Comparison of ENCODE assay signal across 8 mouse cellular contexts in the genomic region with DNA sequence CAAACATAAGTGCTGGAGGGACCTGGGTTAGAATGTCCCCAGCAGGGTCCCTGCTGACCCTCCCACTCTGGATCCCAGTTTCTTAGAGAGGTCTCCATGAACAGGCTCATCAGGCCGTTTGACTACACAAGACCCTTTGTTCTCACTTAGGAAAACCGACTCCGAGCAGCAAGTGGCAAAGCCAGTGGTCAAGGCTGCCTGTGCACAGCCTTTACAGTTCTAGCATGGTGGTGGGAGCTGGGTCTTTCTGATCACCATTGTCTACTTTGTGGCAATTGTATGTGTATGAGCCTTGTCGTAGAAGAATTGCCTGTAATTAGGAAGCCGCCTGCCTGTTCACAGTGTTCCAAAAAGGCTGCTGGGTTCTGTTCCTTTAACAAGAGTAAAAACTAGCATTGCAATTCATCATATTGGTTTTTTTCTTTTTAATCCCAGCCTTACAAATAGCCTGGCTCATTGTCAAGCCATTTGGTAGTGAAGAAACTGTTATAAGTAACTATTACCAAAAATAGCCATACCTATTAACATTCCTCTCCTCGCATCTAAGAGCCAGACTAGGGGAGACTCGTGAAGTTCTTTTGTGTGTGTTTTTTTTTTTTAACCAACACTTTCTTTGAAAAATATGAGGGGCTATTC. TPM values are rescaled to one million over a fixed set of nuclear protein-coding genes. Genes with fewer than 3 reads are reported as not detected.
DNase-seq lines count a peak whose midpoint lies in the region; ATAC-seq and TF ChIP-seq lines count a peak whose summit lies in the region.
"Had no signal": no experiment of that assay in that cellular context is flagged by ENCODE, and none has a peak within 500 bp of the region (broad histone marks: within the 10 kb centered on the region; RNA-seq: fewer than 3 reads in every experiment).

No protein-coding gene starts in this region.

- intact Hi-C loops in heart, postnatal 25 days (cut with DNase I), result loop anchor here (1.0 to 5.0 kb wide), 3 partner anchors 45 to 518 kb away; a partner anchor contains a TSS

- H3K36me3 ChIP-seq in heart, postnatal 0 days (replicated peaks; ENCODE audit: control insufficient read depth, insufficient read depth, low read length), result 0 out of 2 replicates have a peak, but pooled peaks cover 3% of the 10 kb centered on the region
- H3K36me3 ChIP-seq in limb, embryonic 11.5 days (ENCODE audit: control insufficient read depth, insufficient read depth, low read length), result no peaks in the 10 kb centered on the region

- H3K4me2 ChIP-seq in heart, postnatal 0 days (ENCODE audit: low read depth, low read length), result no peak overlapping the region
- no peak overlapping the region for H3K4me2 ChIP-seq in limb, embryonic 11.5 days (ENCODE audit: low read depth, severe bottlenecking)

- TF ChIP-seq EP300 in heart, postnatal 0 days (IDR thresholded peaks at IDR 0.05; ENCODE audit: low read depth), result no peak

- no peak for ATAC-seq in heart, postnatal 0 days (ENCODE audit: insufficient read depth, low read depth)
- no peak for ATAC-seq in limb, embryonic 11.5 days (ENCODE audit: insufficient number of reproducible peaks, low FRiP score, low TSS enrichment, low read depth)

- DNase-seq in heart, postnatal 0 days (ENCODE audit: low spot score), result peak; percentile 47
- DNase-seq in heart, postnatal 25 days (ENCODE audit: low spot score), result no peak
- DNase-seq in NIH3T3 (ENCODE audit: low read depth) (peak; percentile 19), liver (no peak)
- peak; percentile 48 for DNase-seq in embryo, embryonic 10 days (ENCODE audit: low spot score)
- peak; percentile 45 for DNase-seq in limb, embryonic 11.5 days (ENCODE audit: low spot score)
- DNase-seq in cerebellum, adult 11 months, result no peak

- TF ChIP-seq CTCF in heart, postnatal 0 days (IDR thresholded peaks at IDR 0.05; ENCODE audit: low read depth), result no peak

- no peaks in the 10 kb centered on the region for H3K9me3 ChIP-seq in heart, postnatal 0 days (replicated peaks; ENCODE audit: control insufficient read depth, low read length)
- no peaks in the 10 kb centered on the region for H3K9me3 ChIP-seq in limb, embryonic 11.5 days (ENCODE audit: control insufficient read depth, low read length)

- H3K27me3 ChIP-seq in heart, postnatal 0 days (ENCODE audit: control insufficient read depth, insufficient read depth, low read length), result no peaks in the 10 kb centered on the region
- H3K27me3 ChIP-seq in limb, embryonic 11.5 days (ENCODE audit: control insufficient read depth, insufficient read depth, low read length), result no peaks in the 10 kb centered on the region
- H3K27me3 ChIP-seq: CH12.LX had no signal

- peaks cover 13% of the 10 kb centered on the region for H3K4me1 ChIP-seq in heart, postnatal 0 days (ENCODE audit: control insufficient read depth, insufficient read depth)
- peaks cover 30% of the 10 kb centered on the region for H3K4me1 ChIP-seq in limb, embryonic 11.5 days (ENCODE audit: control insufficient read depth, insufficient read depth, low read length)

- H3K27ac ChIP-seq in heart, postnatal 0 days (ENCODE audit: low read depth), result peak overlapping the region; percentile 66
- H3K27ac ChIP-seq in limb, embryonic 11.5 days (replicated peaks; ENCODE audit: low read depth, low read length), result no peak overlapping the region

- no peak overlapping the region; the same call in 1 of the 2 replicates for H3K9ac ChIP-seq in heart, postnatal 0 days (replicated peaks; ENCODE audit: low read depth, low read length)
- H3K9ac ChIP-seq in limb, embryonic 11.5 days (ENCODE audit: low read length), result no peak overlapping the region

- 35% methylated on average over 7 of the region's 7 CpGs for WGBS in heart, postnatal 0 days
- WGBS in limb, embryonic 11.5 days, result 44% methylated on average over 7 of the region's 7 CpGs

- no peak overlapping the region for H3K4me3 ChIP-seq in heart, postnatal 0 days (ENCODE audit: low read depth, low read length)
- H3K4me3 ChIP-seq in limb, embryonic 11.5 days (ENCODE audit: low read depth, low read length), result no peak overlapping the region

RNA-seq across cellular contexts. Expression of a gene that starts 44.9 kb away (rescaled TPM):
- total RNA-seq in heart, postnatal 0 days (2014; rRNA removed; ENCODE audit: low replicate concordance), result 81.4 and 84.7 TPM in 2 replicates
- polyA plus RNA-seq in heart, postnatal 0 days (2015; fragmentation: Nextera tagmentation; extraction: Ambion mirVana), result 9.6 and 11.3 TPM in 2 replicates
- 10 to 100 TPM; 54.8 to 55.3 TPM for total RNA-seq in heart, postnatal 25 days (2021)
- 1.5 and 1.6 TPM in 2 replicates for polyA plus RNA-seq in limb, embryonic 11.5 days (2014; fragmentation: Nextera tagmentation; extraction: Ambion mirVana)

Comparison
In these comparisons a context has a peak if more than half of its experiments do, and no peak if none do; other contexts are left out.
1. DNase-seq: peak in heart, postnatal 0 days (single experiment), NIH3T3 (single experiment), embryo, embryonic 10 days (single experiment) and limb, embryonic 11.5 days (single experiment); none in heart, postnatal 25 days (single experiment), liver (single experiment) and cerebellum, adult 11 months (single experiment).